Mouse (Mus musculus): ENCODE measurements around the gene Auts2. TPM values are rescaled to one million over a fixed set of nuclear protein-coding genes. Genes with fewer than 3 reads are reported as not detected.

Gene Auts2
- polyA plus RNA-seq, 1 experiment from 2014 or later, result 34.5 TPM

DNA sequence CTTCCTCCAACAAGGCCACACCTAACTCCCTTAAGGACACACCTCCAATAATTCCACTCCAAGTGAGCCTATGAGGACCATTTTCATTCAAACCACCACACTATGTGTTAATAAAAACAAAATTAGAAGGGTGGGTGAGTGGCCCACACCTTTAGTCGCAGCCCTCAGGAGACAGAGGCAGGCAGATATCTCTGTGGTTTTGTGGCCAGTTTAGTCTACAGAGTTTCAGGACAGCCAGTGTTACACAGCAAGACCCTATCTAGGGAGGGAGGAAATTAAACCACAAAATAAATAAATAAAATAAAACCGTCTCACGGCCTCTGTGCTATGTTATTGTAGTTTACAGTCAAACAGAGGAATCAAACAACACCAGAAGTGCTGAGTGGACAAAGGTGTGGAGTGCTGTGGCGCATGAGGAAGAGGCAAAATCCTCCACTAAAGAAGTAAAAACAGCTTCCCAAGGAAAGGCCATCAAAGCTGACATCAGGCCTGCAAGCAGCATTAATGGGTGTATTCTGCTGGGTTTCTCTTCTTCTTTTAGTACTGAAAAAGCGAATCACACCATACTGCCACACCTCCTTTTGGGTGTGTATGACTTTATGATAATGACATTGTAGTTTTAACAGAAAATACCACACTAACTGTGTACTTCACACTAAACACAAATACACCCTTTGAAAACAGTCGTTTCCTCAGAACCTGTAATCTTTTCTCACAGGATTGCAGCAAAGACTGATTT, 109.6 kb downstream of the Auts2 start:
- no peak overlapping the region for H3K9ac ChIP-seq (ENCODE audit: low read length)
- no peaks in the 10 kb centered on the region for H3K27me3 ChIP-seq (replicated peaks; ENCODE audit: control insufficient read depth, insufficient read depth, low read length)
- no peak overlapping the region for H3K4me2 ChIP-seq (ENCODE audit: low read length)
- no peak overlapping the region for H3K27ac ChIP-seq (ENCODE audit: low read depth, low read length)
- H3K4me3 ChIP-seq (ENCODE audit: low read depth, low read length), result no peak overlapping the region
- ATAC-seq, result no peak
- H3K36me3 ChIP-seq (ENCODE audit: control insufficient read depth, insufficient read depth, low read length), result no peaks in the 10 kb centered on the region
- no peaks in the 10 kb centered on the region for H3K9me3 ChIP-seq (replicated peaks; ENCODE audit: control insufficient read depth, low read length)
- WGBS, result 86% methylated on average over 6 of the region's 6 CpGs
- peaks cover 46% of the 10 kb centered on the region for H3K4me1 ChIP-seq (ENCODE audit: control insufficient read depth, insufficient read depth, low read length)
- DNase-seq (ENCODE audit: low spot score), result no peak

DNA sequence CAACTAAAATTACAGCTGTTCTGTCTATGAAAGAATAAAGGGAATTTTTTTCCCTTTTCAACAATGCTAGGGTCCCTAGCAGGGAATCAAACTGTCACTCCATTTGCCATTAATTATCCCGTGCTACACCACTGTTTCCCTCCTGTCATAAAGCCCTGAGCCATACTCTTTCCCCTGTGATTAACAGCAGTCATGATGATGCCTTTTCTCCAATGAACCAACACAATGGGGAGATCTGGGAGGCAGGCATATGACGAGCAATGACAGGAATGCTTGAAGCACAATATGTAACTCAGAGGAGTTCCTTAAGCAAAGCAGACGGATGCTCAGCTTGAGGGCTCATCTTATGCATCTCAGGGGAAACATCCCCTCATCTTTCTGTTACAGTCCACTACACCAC, 113.8 kb downstream of the Auts2 start:
- WGBS, result 58% methylated on average over 3 of the region's 3 CpGs
- ATAC-seq, result peak; percentile 75

DNA sequence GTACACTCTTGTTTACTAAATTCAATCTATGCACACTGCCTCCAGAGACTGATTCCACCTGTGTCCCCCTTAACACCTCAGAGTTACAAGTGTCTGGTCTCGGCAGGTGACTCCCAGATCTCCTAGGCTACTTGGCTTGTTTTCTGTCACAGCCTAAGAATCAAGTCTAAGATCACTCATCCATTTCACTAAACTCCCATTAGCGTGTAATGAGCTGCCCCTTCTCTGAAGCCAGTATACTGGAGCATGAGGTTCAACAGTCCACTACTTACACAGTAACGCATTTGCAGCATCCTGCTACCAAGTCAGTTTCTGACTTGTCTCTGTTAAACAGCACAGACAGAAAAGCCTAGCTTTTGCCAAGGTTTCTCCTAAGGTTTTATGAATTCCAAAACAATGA, 116.8 kb downstream of the Auts2 start:
- Histone ChIP-seq H3K9ac (ENCODE audit: low read length) (no peak overlapping the region), H3K27ac (ENCODE audit: low read depth, low read length) (no peak overlapping the region), H3K36me3 (ENCODE audit: control insufficient read depth, insufficient read depth, low read length) (no peaks in the 10 kb centered on the region), H3K9me3 (replicated peaks; ENCODE audit: control insufficient read depth, low read length) (no peaks in the 10 kb centered on the region), H3K4me1 (ENCODE audit: control insufficient read depth, insufficient read depth, low read length) (peaks cover 5% of the 10 kb centered on the region; the same call in 1 of the 2 replicates), H3K27me3 (replicated peaks; ENCODE audit: control insufficient read depth, insufficient read depth, low read length) (no peaks in the 10 kb centered on the region), H3K4me3 (ENCODE audit: low read depth, low read length) (no peak overlapping the region), H3K4me2 (ENCODE audit: low read length) (no peak overlapping the region)
- WGBS, result 82% methylated on average over 3 of the region's 3 CpGs
- no peak for ATAC-seq
- no peak for DNase-seq (ENCODE audit: low spot score)

More for the DNA sequence above, 113.8 kb downstream of the Auts2 start:
- no peak overlapping the region for H3K4me2 ChIP-seq (ENCODE audit: low read length)
- no peak overlapping the region for H3K9ac ChIP-seq (ENCODE audit: low read length)
- peak; percentile 61 for DNase-seq (ENCODE audit: low spot score)
- H3K4me1 ChIP-seq (ENCODE audit: control insufficient read depth, insufficient read depth, low read length), result peaks cover 11% of the 10 kb centered on the region; the same call in 1 of the 2 replicates
- H3K9me3 ChIP-seq (replicated peaks; ENCODE audit: control insufficient read depth, low read length), result no peaks in the 10 kb centered on the region
- H3K27ac ChIP-seq (ENCODE audit: low read depth, low read length), result peak overlapping the region; percentile 35; the same call in 1 of the 2 replicates
- H3K27me3 ChIP-seq (replicated peaks; ENCODE audit: control insufficient read depth, insufficient read depth, low read length), result no peaks in the 10 kb centered on the region
- no peak overlapping the region for H3K4me3 ChIP-seq (ENCODE audit: low read depth, low read length)
- no peaks in the 10 kb centered on the region for H3K36me3 ChIP-seq (ENCODE audit: control insufficient read depth, insufficient read depth, low read length)

DNA sequence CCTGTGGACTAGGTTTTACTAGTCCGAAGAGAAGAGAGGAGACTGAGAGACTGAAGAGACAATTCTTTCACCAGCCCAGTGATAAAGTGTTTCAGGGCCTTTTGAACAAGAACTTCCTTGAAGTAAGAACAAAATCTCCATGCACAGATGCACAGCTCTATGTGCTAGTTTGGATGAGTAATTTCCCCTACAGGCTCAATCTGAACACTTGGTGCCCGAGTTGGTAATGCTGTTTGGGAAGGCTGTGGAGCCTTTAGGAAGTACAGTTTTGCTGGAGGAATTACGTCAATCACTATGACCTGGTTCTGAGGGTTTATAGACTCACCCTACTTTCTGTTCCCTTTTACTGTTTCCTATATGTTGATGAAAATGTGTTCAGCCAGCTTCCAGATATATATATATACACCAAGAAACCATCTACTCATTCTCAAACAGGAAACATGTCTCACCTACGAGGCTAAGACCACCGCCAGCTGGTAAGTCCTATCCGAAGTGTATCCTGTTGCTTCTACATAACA, 117.3 kb downstream of the Auts2 start:
- ATAC-seq (no peak), DNase-seq (ENCODE audit: low spot score) (no peak)
- Histone ChIP-seq H3K27me3 (replicated peaks; ENCODE audit: control insufficient read depth, insufficient read depth, low read length) (no peaks in the 10 kb centered on the region), H3K4me2 (ENCODE audit: low read length) (no peak overlapping the region), H3K4me3 (ENCODE audit: low read depth, low read length) (no peak overlapping the region), H3K36me3 (ENCODE audit: control insufficient read depth, insufficient read depth, low read length) (no peaks in the 10 kb centered on the region), H3K4me1 (ENCODE audit: control insufficient read depth, insufficient read depth, low read length) (peaks cover 5% of the 10 kb centered on the region; the same call in 1 of the 2 replicates), H3K9ac (ENCODE audit: low read length) (no peak overlapping the region), H3K9me3 (replicated peaks; ENCODE audit: control insufficient read depth, low read length) (no peaks in the 10 kb centered on the region), H3K27ac (ENCODE audit: low read depth, low read length) (no peak overlapping the region)
- WGBS, result 87% methylated on average over 6 of the region's 6 CpGs

DNA sequence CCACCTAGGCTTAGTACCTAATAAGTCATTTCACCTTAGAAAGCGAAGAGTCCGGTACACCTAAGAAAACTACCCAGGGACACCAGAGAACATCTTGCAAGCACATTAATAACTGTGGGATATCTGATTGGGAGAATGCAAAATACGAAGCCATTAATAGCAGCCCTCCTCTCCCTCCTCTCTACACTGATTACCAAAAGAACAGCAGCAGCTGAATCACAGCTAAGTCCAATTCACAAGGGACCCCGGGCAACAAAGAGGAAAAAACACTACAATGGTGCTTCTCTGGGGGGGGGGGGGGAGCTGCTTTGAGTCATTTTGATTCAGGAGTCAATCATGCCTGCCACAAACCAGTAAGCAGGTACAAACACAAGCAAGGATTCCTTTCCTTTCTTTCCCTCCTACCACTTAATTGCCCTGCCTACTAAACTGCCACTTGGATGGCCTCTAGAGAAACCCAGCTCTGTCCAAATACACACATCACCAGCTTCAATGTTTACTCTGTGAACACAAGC, 132.7 kb downstream of the Auts2 start:
- no peaks in the 10 kb centered on the region for H3K27me3 ChIP-seq (replicated peaks; ENCODE audit: control insufficient read depth, insufficient read depth, low read length)
- H3K36me3 ChIP-seq (ENCODE audit: control insufficient read depth, insufficient read depth, low read length), result no peaks in the 10 kb centered on the region
- DNase-seq (ENCODE audit: low spot score) (peak; percentile 45), ATAC-seq (peak; percentile 40; the same call in 1 of the 2 replicates)
- H3K4me2 ChIP-seq (ENCODE audit: low read length), result no peak overlapping the region
- H3K9ac ChIP-seq (ENCODE audit: low read length), result no peak overlapping the region
- H3K9me3 ChIP-seq (replicated peaks; ENCODE audit: control insufficient read depth, low read length), result no peaks in the 10 kb centered on the region
- WGBS, result 25% methylated on average over 4 of the region's 4 CpGs
- H3K4me1 ChIP-seq (ENCODE audit: control insufficient read depth, insufficient read depth, low read length), result peaks cover 28% of the 10 kb centered on the region
- 0 out of 2 replicates have a peak overlapping the region, but pooled peaks have one; percentile 46 for H3K27ac ChIP-seq (ENCODE audit: low read depth, low read length)
- H3K4me3 ChIP-seq (ENCODE audit: low read depth, low read length), result no peak overlapping the region

DNA sequence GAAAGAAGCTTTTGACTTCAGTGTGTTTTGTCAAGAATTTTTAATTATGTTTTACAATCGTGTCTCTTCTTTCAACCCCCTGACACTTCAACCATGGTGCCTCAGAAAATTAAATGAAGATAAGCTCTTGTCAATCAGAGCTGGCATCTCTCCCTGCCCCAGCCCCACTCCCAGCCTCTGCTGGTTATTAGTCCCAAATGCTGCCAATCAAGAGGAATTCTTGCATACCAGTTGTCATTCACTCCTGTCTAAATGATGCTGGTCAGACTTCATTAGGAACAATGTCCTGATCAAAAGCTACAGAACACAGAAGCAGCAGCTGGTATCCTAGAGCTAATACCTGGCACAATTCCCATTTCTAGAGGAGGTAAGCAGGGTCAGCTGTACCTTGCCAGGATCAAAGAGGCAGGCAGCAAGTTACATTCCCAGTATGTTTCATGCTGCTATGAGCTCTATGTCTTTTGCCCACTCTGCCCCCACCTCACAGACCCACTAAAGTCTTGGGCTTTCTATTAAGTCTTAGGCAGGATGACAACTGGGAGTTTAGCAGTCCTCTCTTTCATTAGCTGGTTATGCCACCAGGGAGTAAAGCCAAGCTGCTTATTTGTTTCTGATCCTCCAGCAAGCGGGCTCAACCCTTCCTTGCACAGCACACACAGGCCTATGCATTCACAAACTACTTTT, 134.1 kb downstream of the Auts2 start:
- Histone ChIP-seq H3K4me1 (ENCODE audit: control insufficient read depth, insufficient read depth, low read length) (peaks cover 28% of the 10 kb centered on the region), H3K27me3 (replicated peaks; ENCODE audit: control insufficient read depth, insufficient read depth, low read length) (no peaks in the 10 kb centered on the region), H3K36me3 (ENCODE audit: control insufficient read depth, insufficient read depth, low read length) (no peaks in the 10 kb centered on the region), H3K4me2 (ENCODE audit: low read length) (no peak overlapping the region), H3K9me3 (replicated peaks; ENCODE audit: control insufficient read depth, low read length) (no peaks in the 10 kb centered on the region), H3K27ac (ENCODE audit: low read depth, low read length) (peak overlapping the region; percentile 17; the same call in 1 of the 2 replicates), H3K4me3 (ENCODE audit: low read depth, low read length) (no peak overlapping the region), H3K9ac (ENCODE audit: low read length) (0 out of 2 replicates have a peak overlapping the region, but pooled peaks have one; percentile 0)
- ATAC-seq, result peak; percentile 69
- peak; percentile 72 for DNase-seq (ENCODE audit: low spot score)
- WGBS, result 7% methylated on average over 2 of the region's 2 CpGs

DNA sequence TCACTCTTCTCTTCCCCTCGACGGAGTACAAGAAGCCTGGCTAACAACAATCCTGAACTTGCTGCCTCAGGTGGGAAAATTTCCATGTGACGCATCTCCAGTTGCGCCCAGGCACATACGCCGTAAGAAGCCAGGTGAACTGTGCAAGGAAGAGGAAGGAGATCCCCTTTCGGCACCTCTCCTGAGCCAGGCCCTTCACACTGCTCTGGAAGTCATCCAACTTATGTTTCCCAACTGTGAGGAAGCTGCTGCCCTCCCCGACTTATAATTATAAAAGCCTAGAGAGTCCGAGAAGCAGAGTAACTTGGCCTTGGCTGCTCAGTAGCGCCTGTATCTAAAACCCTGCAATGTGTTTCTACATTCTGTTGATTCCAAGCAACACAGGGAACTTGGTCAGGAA, 142.6 kb downstream of the Auts2 start:
- no peaks in the 10 kb centered on the region for H3K27me3 ChIP-seq (replicated peaks; ENCODE audit: control insufficient read depth, insufficient read depth, low read length)
- H3K9me3 ChIP-seq (replicated peaks; ENCODE audit: control insufficient read depth, low read length), result no peaks in the 10 kb centered on the region
- 74% methylated on average over 10 of the region's 10 CpGs for WGBS
- H3K27ac ChIP-seq (ENCODE audit: low read depth, low read length), result no peak overlapping the region
- no peaks in the 10 kb centered on the region for H3K36me3 ChIP-seq (ENCODE audit: control insufficient read depth, insufficient read depth, low read length)
- H3K4me2 ChIP-seq (ENCODE audit: low read length), result no peak overlapping the region
- no peak overlapping the region for H3K4me3 ChIP-seq (ENCODE audit: low read depth, low read length)
- peaks cover 42% of the 10 kb centered on the region for H3K4me1 ChIP-seq (ENCODE audit: control insufficient read depth, insufficient read depth, low read length)
- no peak for DNase-seq (ENCODE audit: low spot score)
- no peak for ATAC-seq
- H3K9ac ChIP-seq (ENCODE audit: low read length), result no peak overlapping the region

DNA sequence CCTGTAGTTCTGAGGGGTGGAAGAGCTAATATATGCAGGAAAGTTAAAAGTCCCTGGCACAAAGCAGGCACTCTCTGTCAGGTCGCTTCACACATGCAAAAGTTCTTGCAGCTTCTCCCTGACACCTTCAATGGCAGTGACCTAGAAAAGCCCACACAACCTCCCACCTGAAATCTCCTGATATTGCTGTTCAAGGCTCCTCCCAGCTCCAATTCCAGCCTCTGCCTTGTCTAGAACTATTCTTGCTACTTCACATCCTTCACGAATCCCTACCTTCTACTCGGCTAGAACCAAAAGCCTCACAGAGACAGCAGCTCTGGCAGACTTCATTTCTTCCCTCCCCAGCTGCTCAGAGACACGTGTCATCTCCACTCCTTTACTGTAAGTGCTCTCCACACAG, 143.7 kb downstream of the Auts2 start:
- Histone ChIP-seq H3K36me3 (ENCODE audit: control insufficient read depth, insufficient read depth, low read length) (no peaks in the 10 kb centered on the region), H3K4me2 (ENCODE audit: low read length) (no peak overlapping the region), H3K4me3 (ENCODE audit: low read depth, low read length) (no peak overlapping the region), H3K4me1 (ENCODE audit: control insufficient read depth, insufficient read depth, low read length) (peaks cover 42% of the 10 kb centered on the region), H3K9me3 (replicated peaks; ENCODE audit: control insufficient read depth, low read length) (no peaks in the 10 kb centered on the region), H3K27ac (ENCODE audit: low read depth, low read length) (no peak overlapping the region), H3K9ac (ENCODE audit: low read length) (no peak overlapping the region), H3K27me3 (replicated peaks; ENCODE audit: control insufficient read depth, insufficient read depth, low read length) (no peaks in the 10 kb centered on the region)
- 43% methylated on average over 4 of the region's 4 CpGs for WGBS
- DNase-seq (ENCODE audit: low spot score) (no peak), ATAC-seq (no peak)
